Mouse (Mus musculus) lung, embryonic 16.5 days (tissue): ENCODE measurements at regions not wholly inside any gene's neighbourhood (a gene's known extent, or its start where the extent isn't known, plus 50 kb on each side); places are given as distances from the start of the nearest gene placed in this dataset.

Source experiments
- ATAC-seq: fragments of 200-750 bp; cut with Nextera tagmentation; 2 replicates; pipeline ENCODE4 v1.8.0; 2017; ENCODE audit warnings: low read depth, mild to moderate bottlenecking, moderate library complexity
- H3K27ac ChIP-seq: fragments of 300-500 bp; sonication (generic); 2 replicates; pipeline ENCODE4 v1.5.1; 2014; ENCODE audit warnings: mild to moderate bottlenecking, control low read depth, low read length
- H3K27me3 ChIP-seq: fragments of 300-500 bp; sonication (generic); 2 replicates; pipeline ENCODE4 v1.6.1; 2014; ENCODE audit warnings: low read depth, low read length, mixed read lengths; ENCODE audit not compliant: control insufficient read depth, insufficient read depth
- H3K36me3 ChIP-seq: fragments of 300-500 bp; sonication (generic); 2 replicates; pipeline ENCODE4 v1.6.1; 2014; ENCODE audit warnings: low read length; ENCODE audit not compliant: control insufficient read depth, insufficient read depth
- H3K4me1 ChIP-seq: fragments of 300-500 bp; sonication (generic); replicated peaks from 2 replicates; pipeline ENCODE4 v1.6.1; 2014; ENCODE audit warnings: low read length, mixed read lengths; ENCODE audit not compliant: control insufficient read depth, insufficient read depth
- H3K4me2 ChIP-seq: fragments of 300-500 bp; sonication (generic); 2 replicates; pipeline ENCODE4 v1.6.1; 2014; ENCODE audit warnings: low read depth, low read length, control low read depth
- H3K4me3 ChIP-seq: fragments of 300-500 bp; sonication (generic); 2 replicates; pipeline ENCODE4 v1.5.1; 2014; ENCODE audit warnings: mild to moderate bottlenecking, low read length, control low read depth
- H3K9ac ChIP-seq: fragments of 300-500 bp; sonication (generic); 2 replicates; pipeline ENCODE4 v1.6.1; 2014; ENCODE audit warnings: low read length, control low read depth
- H3K9me3 ChIP-seq: fragments of 300-500 bp; sonication (generic); 2 replicates; pipeline ENCODE4 v1.6.1; 2016; ENCODE audit warnings: low read length; ENCODE audit not compliant: control insufficient read depth
- WGBS: fragments of 180-500 bp; shearing (Covaris S2); extraction: QIAGEN DNeasy Blood & Tissue Kit; methylation state at CpG from one replicate; pipeline ENCODE4 v1.1.7; 2014; 5-methylcytosine and 5-hydroxymethylcytosine counted together

GRCm38 (mm10) chr7:36829710-36830109 is 131.8 kb downstream of the Tshz3 start:
- H3K4me2 ChIP-seq = no peak overlapping the region
- no peak overlapping the region for H3K4me3 ChIP-seq
- no peak overlapping the region for H3K27ac ChIP-seq
- H3K4me1 ChIP-seq = no peaks in the 10 kb centered on the region
- H3K9me3 ChIP-seq = peaks cover 2% of the 10 kb centered on the region; the same call in 1 of the 2 replicates
- no peaks in the 10 kb centered on the region for H3K36me3 ChIP-seq
- ATAC-seq = no peak
- no peak overlapping the region for H3K9ac ChIP-seq
- 66% methylated on average over 8 of the region's 8 CpGs for WGBS
- H3K27me3 ChIP-seq = no peaks in the 10 kb centered on the region

GRCm38 (mm10) chr7:36830155-36830554 is 132.2 kb downstream of the Tshz3 start:
- Histone ChIP-seq H3K9me3 (peaks cover 2% of the 10 kb centered on the region; the same call in 1 of the 2 replicates), H3K27me3 (no peaks in the 10 kb centered on the region), H3K4me3 (no peak overlapping the region), H3K27ac (no peak overlapping the region), H3K9ac (no peak overlapping the region), H3K36me3 (no peaks in the 10 kb centered on the region), H3K4me1 (no peaks in the 10 kb centered on the region), H3K4me2 (no peak overlapping the region)
- ATAC-seq = peak; percentile 59; the same call in 1 of the 2 replicates
- WGBS = 51% methylated on average over 2 of the region's 2 CpGs

- Histone ChIP-seq H3K9me3 (no peaks in the 10 kb centered on the region), H3K4me2 (no peak overlapping the region), H3K4me1 (no peaks in the 10 kb centered on the region), H3K36me3 (no peaks in the 10 kb centered on the region), H3K4me3 (no peak overlapping the region), H3K27ac (no peak overlapping the region), H3K27me3 (no peaks in the 10 kb centered on the region), H3K9ac (no peak overlapping the region)
- ATAC-seq = no peak
- 88% methylated on average over 2 of the region's 2 CpGs for WGBS
Observed at GRCm38 (mm10) chr7:36848279-36848678, 150.4 kb downstream of the Tshz3 start.

- peak; percentile 76 for ATAC-seq
- 62% methylated on average over 4 of the region's 4 CpGs for WGBS
Observed at GRCm38 (mm10) chr7:36851275-36851889, 153.5 kb downstream of the Tshz3 start.

GRCm38 (mm10) chr7:36854308-36854707 is 156.4 kb downstream of the Tshz3 start:
- H3K27me3 ChIP-seq = no peaks in the 10 kb centered on the region
- no peak overlapping the region for H3K4me2 ChIP-seq
- no peaks in the 10 kb centered on the region for H3K4me1 ChIP-seq
- no peak for ATAC-seq
- H3K9me3 ChIP-seq = no peaks in the 10 kb centered on the region; the same call in 1 of the 2 replicates
- H3K27ac ChIP-seq = no peak overlapping the region
- no peak overlapping the region for H3K4me3 ChIP-seq
- H3K9ac ChIP-seq = no peak overlapping the region
- H3K36me3 ChIP-seq = no peaks in the 10 kb centered on the region

More at GRCm38 (mm10) chr7:36851275-36851889, 153.5 kb downstream of the Tshz3 start:
- Histone ChIP-seq H3K27me3 (no peaks in the 10 kb centered on the region), H3K9me3 (no peaks in the 10 kb centered on the region; the same call in 1 of the 2 replicates), H3K4me3 (no peak overlapping the region), H3K9ac (no peak overlapping the region), H3K4me1 (no peaks in the 10 kb centered on the region), H3K27ac (0 out of 2 replicates have a peak overlapping the region, but pooled peaks have one; percentile 29), H3K4me2 (no peak overlapping the region), H3K36me3 (no peaks in the 10 kb centered on the region)

GRCm38 (mm10) chr7:36859428-36859827 is 161.5 kb downstream of the Tshz3 start:
- no peak overlapping the region for H3K4me2 ChIP-seq
- H3K36me3 ChIP-seq = no peaks in the 10 kb centered on the region
- H3K9me3 ChIP-seq = no peaks in the 10 kb centered on the region
- 79% methylated on average over 7 of the region's 7 CpGs for WGBS
- no peaks in the 10 kb centered on the region for H3K4me1 ChIP-seq
- H3K27me3 ChIP-seq = no peaks in the 10 kb centered on the region
- no peak overlapping the region for H3K27ac ChIP-seq
- H3K9ac ChIP-seq = no peak overlapping the region
- H3K4me3 ChIP-seq = no peak overlapping the region
- ATAC-seq = no peak

- no peak overlapping the region for H3K27ac ChIP-seq
- WGBS = 83% methylated on average over 7 of the region's 7 CpGs
- H3K36me3 ChIP-seq = no peaks in the 10 kb centered on the region
- H3K9me3 ChIP-seq = no peaks in the 10 kb centered on the region
- no peak overlapping the region for H3K4me2 ChIP-seq
- no peak overlapping the region for H3K4me3 ChIP-seq
- no peaks in the 10 kb centered on the region for H3K27me3 ChIP-seq
- no peak overlapping the region for H3K9ac ChIP-seq
- H3K4me1 ChIP-seq = no peaks in the 10 kb centered on the region
- no peak for ATAC-seq
Observed at GRCm38 (mm10) chr7:36862481-36862880, 164.6 kb downstream of the Tshz3 start.

GRCm38 (mm10) chr7:36863745-36864144 is 165.8 kb downstream of the Tshz3 start:
- Histone ChIP-seq H3K4me3 (no peak overlapping the region), H3K9ac (no peak overlapping the region), H3K27ac (no peak overlapping the region), H3K4me2 (no peak overlapping the region), H3K4me1 (no peaks in the 10 kb centered on the region), H3K9me3 (no peaks in the 10 kb centered on the region), H3K27me3 (no peaks in the 10 kb centered on the region), H3K36me3 (no peaks in the 10 kb centered on the region)
- 83% methylated on average over 5 of the region's 5 CpGs for WGBS
- no peak for ATAC-seq

GRCm38 (mm10) chr7:36864675-36865074 is 166.8 kb downstream of the Tshz3 start:
- no peaks in the 10 kb centered on the region for H3K9me3 ChIP-seq
- 56% methylated on average over 4 of the region's 4 CpGs for WGBS
- H3K4me1 ChIP-seq = no peaks in the 10 kb centered on the region
- no peaks in the 10 kb centered on the region for H3K36me3 ChIP-seq
- H3K4me3 ChIP-seq = no peak overlapping the region
- no peak for ATAC-seq
- no peaks in the 10 kb centered on the region for H3K27me3 ChIP-seq
- H3K9ac ChIP-seq = no peak overlapping the region
- no peak overlapping the region for H3K27ac ChIP-seq
- no peak overlapping the region for H3K4me2 ChIP-seq

- Histone ChIP-seq H3K4me2 (no peak overlapping the region), H3K9ac (no peak overlapping the region), H3K27me3 (no peaks in the 10 kb centered on the region), H3K27ac (no peak overlapping the region), H3K4me3 (no peak overlapping the region), H3K36me3 (no peaks in the 10 kb centered on the region), H3K4me1 (no peaks in the 10 kb centered on the region), H3K9me3 (no peaks in the 10 kb centered on the region)
- ATAC-seq = no peak
- WGBS = 54% methylated on average over 12 of the region's 12 CpGs
Observed at GRCm38 (mm10) chr7:36866602-36867001, 168.7 kb downstream of the Tshz3 start.
